Mouse (Mus musculus) liver, adult (tissue): Measurements from ENCODE around the gene Tmem107.

Experiments
- GATA4 ChIP-seq: IDR thresholded peaks from 2 replicates; pipeline ENCODE4 v1.6.1; 2014; ENCODE audit warnings: mild to moderate bottlenecking, low read length; ENCODE audit not compliant: insufficient replicate concordance

Tmem107 gene

GRCm38 (mm10) chr11:69070590-69071222 is at the start of gene Tmem107:
TSS of gene Tmem107 (plus strand) at chr11:69070806.
- TF ChIP-seq GATA4, result no peak

GRCm38 (mm10) chr11:69026562-69026961 is 44.0 kb upstream of the Tmem107 start:
- no peak for TF ChIP-seq GATA4

- TF ChIP-seq GATA4, result no peak
Observed at GRCm38 (mm10) chr11:69028805-69029204, 41.8 kb upstream of the Tmem107 start.

- no peak for TF ChIP-seq GATA4
Observed at GRCm38 (mm10) chr11:69033552-69033951, 37.1 kb upstream of the Tmem107 start.

- no peak for TF ChIP-seq GATA4
Observed at GRCm38 (mm10) chr11:69034585-69034984, 36.0 kb upstream of the Tmem107 start.

GRCm38 (mm10) chr11:69035411-69035810 is 35.2 kb upstream of the Tmem107 start:
- no peak for TF ChIP-seq GATA4

- no peak for TF ChIP-seq GATA4
Observed at GRCm38 (mm10) chr11:69035849-69036248, 34.8 kb upstream of the Tmem107 start.

- TF ChIP-seq GATA4, result peak; percentile 35; the same call in 1 of the 2 replicates
Observed at GRCm38 (mm10) chr11:69036486-69037230, 33.9 kb upstream of the Tmem107 start.

- 0 out of 2 replicates have a peak, but pooled peaks have one; percentile 1 for TF ChIP-seq GATA4
Observed at GRCm38 (mm10) chr11:69037231-69038061, 33.2 kb upstream of the Tmem107 start.

- no peak for TF ChIP-seq GATA4
Observed at GRCm38 (mm10) chr11:69038173-69038572, 32.4 kb upstream of the Tmem107 start.

GRCm38 (mm10) chr11:69045531-69046394 is 24.8 kb upstream of the Tmem107 start, which contains the start of gene Aurkb:
TSS of gene Aurkb (plus strand) at chr11:69045647.
- TF ChIP-seq GATA4, result no peak

- no peak for TF ChIP-seq GATA4
Observed at GRCm38 (mm10) chr11:69046395-69046774, 24.2 kb upstream of the Tmem107 start.

GRCm38 (mm10) chr11:69047592-69047991 is 23.0 kb upstream of the Tmem107 start:
- TF ChIP-seq GATA4, result no peak

- TF ChIP-seq GATA4, result no peak
Observed at GRCm38 (mm10) chr11:69048151-69048550, 22.5 kb upstream of the Tmem107 start.

- no peak for TF ChIP-seq GATA4
Observed at GRCm38 (mm10) chr11:69050748-69051147, 19.9 kb upstream of the Tmem107 start.

- no peak for TF ChIP-seq GATA4
Observed at GRCm38 (mm10) chr11:69051771-69052170, 18.8 kb upstream of the Tmem107 start.
